Mouse (Mus musculus) urinary bladder, postnatal 10 days (tissue): Measurements from ENCODE around the gene Gjb3.

ENCODE experiments used
- DNase-seq: peaks from one replicate; pipeline ENCODE4 v3.0.0; 2022; ENCODE audit warnings: low spot score

Gjb3 gene

GRCm38 (mm10) chr4:127334870-127335504 is 4.3 kb upstream of the Gjb3 start:
- no peak for DNase-seq

- DNase-seq, result no peak
These were observed 527 bp upstream of the Gjb3 start for GRCm38 (mm10) chr4:127331171-127331570.

GRCm38 (mm10) chr4:127329751-127330150 is 893 bp downstream of the Gjb3 start:
- no peak for DNase-seq

- no peak for DNase-seq
These were observed 1.6 kb downstream of the Gjb3 start for GRCm38 (mm10) chr4:127329046-127329445.

GRCm38 (mm10) chr4:127328378-127328777 is 2.3 kb downstream of the Gjb3 start:
- DNase-seq, result no peak

- no peak for DNase-seq
These were observed 2.9 kb downstream of the Gjb3 start for GRCm38 (mm10) chr4:127327749-127328148.

- no peak for DNase-seq
These were observed 3.4 kb downstream of the Gjb3 start for GRCm38 (mm10) chr4:127327258-127327657.

- no peak for DNase-seq
These were observed 5.4 kb downstream of the Gjb3 start for GRCm38 (mm10) chr4:127325276-127325675.

- DNase-seq, result peak; percentile 55
These were observed 5.9 kb downstream of the Gjb3 start for GRCm38 (mm10) chr4:127324759-127325158.

- no peak for DNase-seq
These were observed 6.3 kb downstream of the Gjb3 start for GRCm38 (mm10) chr4:127324296-127324695.

- DNase-seq, result no peak
These were observed 7.0 kb downstream of the Gjb3 start for GRCm38 (mm10) chr4:127323651-127324050.

GRCm38 (mm10) chr4:127319613-127320012 is 11.0 kb downstream of the Gjb3 start:
- no peak for DNase-seq

GRCm38 (mm10) chr4:127317143-127317542 is 13.5 kb downstream of the Gjb3 start:
- DNase-seq, result no peak

- no peak for DNase-seq
These were observed 14.9 kb downstream of the Gjb3 start for GRCm38 (mm10) chr4:127315753-127316152.

GRCm38 (mm10) chr4:127314585-127314984 is 16.1 kb downstream of the Gjb3 start:
- no peak for DNase-seq

- DNase-seq, result no peak
These were observed 16.8 kb downstream of the Gjb3 start, which contains the start of gene Gja4 for GRCm38 (mm10) chr4:127313861-127314260. Gene Gja4 (minus strand): TSS chr4:127314039.

- DNase-seq, result no peak
These were observed 18.3 kb downstream of the Gjb3 start for GRCm38 (mm10) chr4:127312349-127312748.

- no peak for DNase-seq
These were observed 19.1 kb downstream of the Gjb3 start for GRCm38 (mm10) chr4:127311561-127311960.

- no peak for DNase-seq
These were observed 23.7 kb downstream of the Gjb3 start for GRCm38 (mm10) chr4:127306915-127307314.

- no peak for DNase-seq
These were observed 26.8 kb downstream of the Gjb3 start for GRCm38 (mm10) chr4:127303796-127304195.

- no peak for DNase-seq
These were observed 30.1 kb downstream of the Gjb3 start for GRCm38 (mm10) chr4:127300503-127300902.

GRCm38 (mm10) chr4:127292631-127293030 is 38.0 kb downstream of the Gjb3 start:
- DNase-seq, result no peak

GRCm38 (mm10) chr4:127289039-127289548 is 41.5 kb downstream of the Gjb3 start:
- no peak for DNase-seq

- DNase-seq, result no peak
These were observed 43.7 kb downstream of the Gjb3 start for GRCm38 (mm10) chr4:127286907-127287306.
